Mouse (Mus musculus): Measurements from ENCODE around the gene Cacna1a. TPM values are rescaled to one million over a fixed set of nuclear protein-coding genes. Genes with fewer than 3 reads are reported as not detected.
A peak's percentile ranks its signal among the peaks of the same experiment; 100 is the strongest.

Cacna1a gene
- 0.10 to 0.96 TPM in 2 of 3 replicates, not detected in the other for total RNA-seq (2017)

GRCm38 (mm10) chr8:84388275-84388674 is at the start of gene Cacna1a:
TSS of gene Cacna1a (plus strand) at chr8:84388440.
- no peak for ATAC-seq (replicated peaks; ENCODE audit: insufficient number of reproducible peaks, low FRiP score, low TSS enrichment, poor library complexity, severe bottlenecking)

- no peak for ATAC-seq (replicated peaks; ENCODE audit: insufficient number of reproducible peaks, low FRiP score, low TSS enrichment, poor library complexity, severe bottlenecking)
Measured at GRCm38 (mm10) chr8:84338493-84338892, 49.7 kb upstream of the Cacna1a start.

- ATAC-seq (replicated peaks; ENCODE audit: insufficient number of reproducible peaks, low FRiP score, low TSS enrichment, poor library complexity, severe bottlenecking), result no peak
Measured at GRCm38 (mm10) chr8:84339320-84339719, 48.9 kb upstream of the Cacna1a start.

GRCm38 (mm10) chr8:84339867-84340266 is 48.4 kb upstream of the Cacna1a start:
- no peak for ATAC-seq (replicated peaks; ENCODE audit: insufficient number of reproducible peaks, low FRiP score, low TSS enrichment, poor library complexity, severe bottlenecking)

- no peak for ATAC-seq (replicated peaks; ENCODE audit: insufficient number of reproducible peaks, low FRiP score, low TSS enrichment, poor library complexity, severe bottlenecking)
Measured at GRCm38 (mm10) chr8:84340671-84341070, 47.6 kb upstream of the Cacna1a start.

- no peak for ATAC-seq (replicated peaks; ENCODE audit: insufficient number of reproducible peaks, low FRiP score, low TSS enrichment, poor library complexity, severe bottlenecking)
Measured at GRCm38 (mm10) chr8:84345493-84345892, 42.7 kb upstream of the Cacna1a start.

GRCm38 (mm10) chr8:84346421-84346820 is 41.8 kb upstream of the Cacna1a start:
- no peak for ATAC-seq (replicated peaks; ENCODE audit: insufficient number of reproducible peaks, low FRiP score, low TSS enrichment, poor library complexity, severe bottlenecking)

- ATAC-seq (replicated peaks; ENCODE audit: insufficient number of reproducible peaks, low FRiP score, low TSS enrichment, poor library complexity, severe bottlenecking), result no peak
Measured at GRCm38 (mm10) chr8:84349526-84349925, 38.7 kb upstream of the Cacna1a start.

- no peak for ATAC-seq (replicated peaks; ENCODE audit: insufficient number of reproducible peaks, low FRiP score, low TSS enrichment, poor library complexity, severe bottlenecking)
Measured at GRCm38 (mm10) chr8:84350960-84351359, 37.3 kb upstream of the Cacna1a start.

GRCm38 (mm10) chr8:84356482-84356881 is 31.8 kb upstream of the Cacna1a start:
- no peak for ATAC-seq (replicated peaks; ENCODE audit: insufficient number of reproducible peaks, low FRiP score, low TSS enrichment, poor library complexity, severe bottlenecking)

GRCm38 (mm10) chr8:84357631-84358371 is 30.4 kb upstream of the Cacna1a start:
- peak; percentile 95 for ATAC-seq (replicated peaks; ENCODE audit: insufficient number of reproducible peaks, low FRiP score, low TSS enrichment, poor library complexity, severe bottlenecking)

- peak; percentile 79; the same call in 1 of the 2 replicates for ATAC-seq (replicated peaks; ENCODE audit: insufficient number of reproducible peaks, low FRiP score, low TSS enrichment, poor library complexity, severe bottlenecking)
Measured at GRCm38 (mm10) chr8:84363428-84364134, 24.7 kb upstream of the Cacna1a start.

GRCm38 (mm10) chr8:84365197-84365596 is 23.0 kb upstream of the Cacna1a start:
- ATAC-seq (replicated peaks; ENCODE audit: insufficient number of reproducible peaks, low FRiP score, low TSS enrichment, poor library complexity, severe bottlenecking), result no peak

GRCm38 (mm10) chr8:84370972-84371371 is 17.3 kb upstream of the Cacna1a start:
- ATAC-seq (replicated peaks; ENCODE audit: insufficient number of reproducible peaks, low FRiP score, low TSS enrichment, poor library complexity, severe bottlenecking), result no peak

GRCm38 (mm10) chr8:84375038-84375437 is 13.2 kb upstream of the Cacna1a start:
- ATAC-seq (replicated peaks; ENCODE audit: insufficient number of reproducible peaks, low FRiP score, low TSS enrichment, poor library complexity, severe bottlenecking), result no peak

- no peak for ATAC-seq (replicated peaks; ENCODE audit: insufficient number of reproducible peaks, low FRiP score, low TSS enrichment, poor library complexity, severe bottlenecking)
Measured at GRCm38 (mm10) chr8:84375803-84376202, 12.4 kb upstream of the Cacna1a start.

- no peak for ATAC-seq (replicated peaks; ENCODE audit: insufficient number of reproducible peaks, low FRiP score, low TSS enrichment, poor library complexity, severe bottlenecking)
Measured at GRCm38 (mm10) chr8:84376564-84376963, 11.7 kb upstream of the Cacna1a start.

- ATAC-seq (replicated peaks; ENCODE audit: insufficient number of reproducible peaks, low FRiP score, low TSS enrichment, poor library complexity, severe bottlenecking), result no peak
Measured at GRCm38 (mm10) chr8:84381676-84382075, 6.6 kb upstream of the Cacna1a start.

GRCm38 (mm10) chr8:84388773-84389172 is 533 bp downstream of the Cacna1a start:
- no peak for ATAC-seq (replicated peaks; ENCODE audit: insufficient number of reproducible peaks, low FRiP score, low TSS enrichment, poor library complexity, severe bottlenecking)

- no peak for ATAC-seq (replicated peaks; ENCODE audit: insufficient number of reproducible peaks, low FRiP score, low TSS enrichment, poor library complexity, severe bottlenecking)
Measured at GRCm38 (mm10) chr8:84389173-84389572, 933 bp downstream of the Cacna1a start.
